Mouse (Mus musculus) left cerebral cortex, adult 2 months (tissue): ENCODE results near the gene Sik2. TPM values are rescaled to one million over a fixed set of nuclear protein-coding genes. Genes with fewer than 3 reads are reported as not detected.

ENCODE experiments used
- DNase-seq, 2 experiments: peaks; one replicate each; pipeline ENCODE4 v3.0.0; 2021 to 2022; ENCODE audit warnings: low spot score in 2 of 2, mixed read lengths in 1 of 2; ENCODE audit errors: extremely low spot score in 1 of 2
- H3K27ac ChIP-seq: fragments of 200-600 bp; 2 replicates; pipeline ENCODE4 v1.8.1; 2022
- H3K4me3 ChIP-seq: fragments of 200-600 bp; 2 replicates; pipeline ENCODE4 v1.8.1; 2022
- CTCF ChIP-seq: fragments of 200-600 bp; IDR thresholded peaks from 2 replicates; pipeline ENCODE4 v1.8.1; 2022; ENCODE audit warnings: antibody characterized with exemption, mild to moderate bottlenecking, moderate library complexity
- intact Hi-C: fragments of 180-260 bp; cut with DNase I; formaldehyde crosslinking; loops from one replicate; pipeline ENCODE4 v1.15.1; 2025
- total RNA-seq, 2 experiments: library from RNA; stranded (reverse); gene quantifications; 2 replicates each; pipeline ENCODE4 v1.2.3; 2021

Gene Sik2
- total RNA-seq, 2 experiments from 2014 or later = 57.5 to 84.4 TPM

- peak overlapping the region; percentile 99 for H3K4me3 ChIP-seq
- intact Hi-C loops = no loop called here
- DNase-seq = peak; percentile 90 to 93
- no peak for TF ChIP-seq CTCF
- H3K27ac ChIP-seq = peak overlapping the region; percentile 92
Measured at GRCm38 (mm10) chr9:50856341-50857081, 152.4 kb downstream of the Sik2 start.

GRCm38 (mm10) chr9:50855780-50856179, 153.1 kb downstream of the Sik2 start:
- TF ChIP-seq CTCF = no peak
- Histone ChIP-seq H3K4me3 (no peak overlapping the region), H3K27ac (peak overlapping the region; percentile 26; the same call in 1 of the 2 replicates)
- DNase-seq = no peak
- intact Hi-C loops = no loop called here

DNA sequence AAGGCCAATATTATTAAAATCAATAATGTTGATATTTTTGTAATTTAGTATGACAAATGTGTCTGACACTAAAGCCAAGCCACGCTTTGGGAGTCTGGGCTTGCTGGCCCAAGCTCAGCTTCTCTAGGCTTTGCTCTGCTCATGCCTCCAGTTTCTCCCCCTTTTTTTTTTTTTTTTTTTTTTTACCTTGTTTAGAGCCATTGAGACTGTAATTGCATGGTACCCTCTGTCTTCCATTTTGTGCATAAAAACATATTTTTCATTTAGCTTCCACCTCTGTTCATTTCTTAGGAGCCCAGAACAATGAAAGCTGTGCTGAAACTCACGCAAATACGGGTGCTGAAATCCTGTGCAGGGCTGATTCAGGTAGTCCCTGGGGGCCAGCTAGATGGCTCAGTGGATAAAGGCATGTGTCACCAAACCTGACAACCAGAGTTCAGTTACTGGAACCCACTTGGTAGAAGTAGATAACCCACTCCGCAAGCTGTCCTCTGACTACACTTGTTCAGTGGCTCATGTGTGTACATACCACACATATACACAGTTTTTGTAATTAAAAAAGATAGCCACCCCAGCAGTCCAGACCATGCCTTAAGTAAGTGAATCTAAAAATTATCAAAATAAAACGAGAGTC, 153.6 kb downstream of the Sik2 start:
- Histone ChIP-seq H3K27ac (no peak overlapping the region), H3K4me3 (no peak overlapping the region)
- TF ChIP-seq CTCF = no peak
- DNase-seq = no peak
- intact Hi-C loops = no loop called here

DNA sequence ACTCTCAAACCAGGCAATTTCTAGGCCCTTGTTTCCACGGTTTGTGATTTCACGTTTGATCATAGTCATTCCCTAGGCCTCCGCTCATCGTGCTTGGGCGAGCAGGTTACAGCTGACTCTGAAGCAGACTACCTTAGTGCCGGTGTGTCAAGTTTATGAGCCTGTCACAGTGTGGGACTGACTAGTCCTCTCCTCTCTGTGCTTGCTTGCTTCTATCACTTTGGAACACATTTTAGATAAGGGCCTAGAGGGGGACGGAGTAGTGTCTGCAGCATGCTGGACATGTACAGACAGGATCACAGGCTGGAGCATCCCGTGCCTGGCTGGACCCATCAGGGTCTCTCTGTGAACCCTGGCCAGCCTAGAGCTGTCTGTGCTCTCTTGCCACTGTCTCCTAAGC, 154.5 kb downstream of the Sik2 start:
- Histone ChIP-seq H3K4me3 (no peak overlapping the region), H3K27ac (no peak overlapping the region)
- TF ChIP-seq CTCF = no peak
- DNase-seq = no peak
- intact Hi-C loops = no loop called here

DNA sequence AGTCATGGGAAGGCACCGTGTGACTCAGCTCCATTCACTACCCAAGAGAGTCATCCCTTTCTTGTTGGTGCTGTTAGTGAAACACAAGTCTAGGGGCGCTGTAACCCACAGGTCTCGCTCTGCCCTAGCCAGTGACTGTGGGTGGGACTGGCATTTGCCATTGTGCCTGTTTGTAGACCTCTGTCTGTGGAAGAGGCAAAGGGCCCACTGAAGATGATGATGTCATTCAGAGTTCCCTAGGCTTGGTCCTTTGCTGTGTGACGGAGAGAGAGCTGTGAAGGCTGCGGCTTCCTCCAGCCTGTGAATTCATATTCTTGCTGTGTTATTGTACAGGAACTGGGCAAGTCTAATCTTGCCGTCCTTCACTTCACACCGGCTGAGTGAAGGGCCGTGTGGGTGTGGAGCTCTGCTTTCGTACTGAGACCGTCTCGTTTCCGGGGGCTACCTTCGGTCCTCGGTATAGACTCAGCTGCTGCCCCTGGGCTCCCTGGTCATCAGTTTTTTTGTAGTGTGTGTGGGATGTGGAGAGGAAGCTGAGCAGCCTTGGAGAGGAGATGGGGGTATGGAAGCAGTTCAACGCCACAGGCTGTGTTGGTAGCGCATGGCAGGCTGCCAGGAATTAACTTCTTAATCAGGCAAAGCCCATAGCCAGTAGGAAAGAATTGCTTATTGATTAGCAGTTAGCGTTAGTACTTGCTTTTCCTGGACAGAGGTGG, 156.1 kb downstream of the Sik2 start:
- H3K4me3 ChIP-seq = no peak overlapping the region
- intact Hi-C loops = no loop called here
- TF ChIP-seq CTCF = no peak
- no peak for DNase-seq
- H3K27ac ChIP-seq = no peak overlapping the region

GRCm38 (mm10) chr9:50850713-50851112, 158.2 kb downstream of the Sik2 start:
- intact Hi-C loops = no loop called here
- Histone ChIP-seq H3K4me3 (no peak overlapping the region), H3K27ac (no peak overlapping the region)
- TF ChIP-seq CTCF = no peak
- DNase-seq = peak in 1 of 2 experiments; percentile 35

- no peak overlapping the region for H3K4me3 ChIP-seq
- H3K27ac ChIP-seq = no peak overlapping the region
- TF ChIP-seq CTCF = no peak
- DNase-seq = no peak
- intact Hi-C loops = no loop called here
Measured at GRCm38 (mm10) chr9:50850271-50850670, 158.6 kb downstream of the Sik2 start.

DNA sequence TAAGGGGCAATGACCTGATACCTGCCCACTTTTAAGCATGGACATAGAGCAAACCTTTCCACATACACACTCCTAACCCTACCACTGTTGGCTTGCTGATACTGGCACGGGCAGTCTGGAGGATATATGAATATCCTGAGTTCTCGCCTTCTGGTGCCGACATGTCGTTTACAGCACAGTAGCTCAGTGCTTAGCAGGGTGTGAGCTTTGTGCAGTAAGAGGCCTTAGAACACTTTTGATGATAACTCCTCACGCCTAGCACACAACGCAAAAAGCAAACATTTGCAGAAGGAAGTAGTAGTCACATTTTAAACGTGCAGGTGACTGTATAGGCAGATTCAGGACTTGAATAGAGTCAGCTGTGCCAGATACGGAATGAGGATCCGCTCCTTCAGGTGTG, 159.1 kb downstream of the Sik2 start:
- H3K4me3 ChIP-seq = no peak overlapping the region
- intact Hi-C loops = loop anchor here (1.0 to 5.0 kb wide), 4 partner anchors 160 to 303 kb away; partner anchors contain the start of gene Sik2
- DNase-seq = no peak
- TF ChIP-seq CTCF = no peak
- no peak overlapping the region for H3K27ac ChIP-seq

DNA sequence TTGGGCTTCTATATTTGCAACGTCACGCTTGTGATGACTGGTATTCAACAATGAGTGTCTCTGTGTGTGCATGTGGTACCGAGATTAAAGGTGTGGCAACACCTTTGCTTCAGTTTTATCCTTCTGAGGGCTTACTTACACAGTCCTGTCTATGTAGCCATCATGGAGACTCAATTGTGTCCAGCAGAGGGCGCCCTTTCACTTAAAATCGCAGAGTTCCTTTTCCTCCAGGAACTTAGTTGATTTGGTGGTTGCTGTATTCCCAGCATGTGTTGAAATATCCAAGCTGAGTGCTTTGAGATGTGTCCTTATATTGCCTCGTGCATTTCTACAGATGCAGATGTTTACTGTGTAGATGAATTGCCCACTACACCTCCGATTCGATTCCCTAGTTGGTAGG, 159.6 kb downstream of the Sik2 start:
- peak; percentile 88 to 91 for DNase-seq
- H3K4me3 ChIP-seq = no peak overlapping the region
- intact Hi-C loops = loop anchor here (1.0 to 5.0 kb wide), 4 partner anchors 160 to 303 kb away; partner anchors contain the start of gene Sik2
- peak; percentile 92 for TF ChIP-seq CTCF
- H3K27ac ChIP-seq = no peak overlapping the region

- no peak for TF ChIP-seq CTCF
- intact Hi-C loops = loop anchor here (1.0 to 5.0 kb wide), 4 partner anchors 160 to 303 kb away; partner anchors contain the start of gene Sik2
- DNase-seq = no peak
- Histone ChIP-seq H3K4me3 (no peak overlapping the region), H3K27ac (no peak overlapping the region)
Measured at GRCm38 (mm10) chr9:50848821-50849220, 160.1 kb downstream of the Sik2 start.

DNA sequence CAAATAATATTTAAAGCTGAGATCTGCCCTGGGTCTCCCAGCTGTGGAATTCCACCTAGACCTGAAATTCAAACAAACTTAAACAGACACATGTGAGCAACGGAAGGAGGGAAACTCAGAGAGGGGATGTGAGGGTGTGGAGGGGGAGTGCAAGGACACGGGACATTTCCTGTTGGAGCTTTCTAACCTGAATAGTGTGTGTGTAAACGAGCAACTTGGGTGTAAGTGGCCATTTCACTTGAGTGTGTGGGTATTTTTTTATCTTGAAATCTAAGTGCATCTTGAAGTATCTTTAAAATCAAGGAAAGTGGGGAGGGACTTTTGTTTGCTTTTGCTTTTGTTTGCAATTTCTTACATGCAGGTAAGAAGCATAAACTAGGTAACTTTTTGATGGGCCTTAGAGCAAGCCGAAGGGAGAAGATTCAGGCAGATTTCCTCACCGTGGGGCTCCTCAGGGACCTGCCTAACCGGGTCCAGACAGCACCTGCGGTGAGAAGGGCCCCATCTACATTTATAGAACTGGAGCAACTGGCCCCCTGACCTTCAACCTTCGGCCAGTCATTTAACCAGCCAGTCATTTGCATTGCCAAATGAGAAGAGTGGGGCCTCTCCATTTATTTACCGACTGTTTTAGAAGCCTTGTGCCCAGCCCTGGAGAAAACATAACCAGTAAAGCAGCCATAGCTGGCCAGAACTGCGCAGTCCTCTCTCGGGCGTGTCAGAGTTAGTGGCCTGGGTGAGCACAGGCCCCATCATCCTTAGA, 161.1 kb downstream of the Sik2 start:
- no peak for DNase-seq
- intact Hi-C loops = loop anchor here (2.0 to 5.0 kb wide), 2 partner anchors 203 to 290 kb away; no protein-coding TSS in a partner anchor

More for the DNA sequence above, 161.1 kb downstream of the Sik2 start:
- H3K27ac ChIP-seq = no peak overlapping the region
- no peak for TF ChIP-seq CTCF
- H3K4me3 ChIP-seq = no peak overlapping the region
